Mouse (Mus musculus) myocyte (in vitro differentiated cells): Measurements from ENCODE around the gene Sirpa. TPM values are rescaled to one million over a fixed set of nuclear protein-coding genes. Genes with fewer than 3 reads are reported as not detected.

Experiments used
- H3K27me3 ChIP-seq: one replicate; pipeline ENCODE4 v1.6.1; 2011; ENCODE audit not compliant: control insufficient read depth, insufficient read depth, insufficient read length
- H3K36me3 ChIP-seq: one replicate; pipeline ENCODE4 v1.6.1; 2011; ENCODE audit not compliant: control insufficient read depth, insufficient read depth
- H3K4me2 ChIP-seq: one replicate; pipeline ENCODE4 v1.6.1; 2011; ENCODE audit warnings: low read depth, control low read depth
- H3K4me3 ChIP-seq: one replicate; pipeline ENCODE4 v1.5.1; 2011; ENCODE audit warnings: mild to moderate bottlenecking, control low read depth, moderate library complexity
- H3K79me2 ChIP-seq: one replicate; pipeline ENCODE4 v1.6.1; 2011; ENCODE audit not compliant: control insufficient read depth, insufficient read depth
- H3ac ChIP-seq: one replicate; pipeline ENCODE4 v1.6.1; 2011; ENCODE audit not compliant: control insufficient read depth, insufficient read length
- CEBPB ChIP-seq: IDR thresholded peaks from 2 replicates; pipeline ENCODE4 v1.6.1; 2011; ENCODE audit warnings: mild to moderate bottlenecking, moderate library complexity; ENCODE audit not compliant: poor library complexity, insufficient read depth, severe bottlenecking
- E2F4 ChIP-seq: IDR thresholded peaks from one replicate; pipeline ENCODE4 v1.6.1; 2011; ENCODE audit warnings: mild to moderate bottlenecking, control low read depth, moderate library complexity; ENCODE audit not compliant: insufficient read depth
- MAX ChIP-seq: IDR thresholded peaks from one replicate; pipeline ENCODE4 v1.6.1; 2011; ENCODE audit warnings: low read depth, mild to moderate bottlenecking, control low read depth
- MYOD1 ChIP-seq, 3 experiments: IDR thresholded peaks; one replicate each; pipeline ENCODE4 v1.6.1; 2011; ENCODE audit warnings: control low read depth in 2 of 3, low read depth in 2 of 3, mild to moderate bottlenecking in 2 of 3, moderate library complexity in 1 of 3; ENCODE audit not compliant: insufficient read length in 2 of 3, control insufficient read depth in 1 of 3
- MYOG ChIP-seq, 3 experiments: IDR thresholded peaks; one replicate each; pipeline ENCODE4 v1.6.1; 2011; ENCODE audit warnings: control low read depth in 2 of 3, low read depth in 2 of 3, mild to moderate bottlenecking in 2 of 3; ENCODE audit not compliant: insufficient read length in 2 of 3, control insufficient read depth in 1 of 3, insufficient read depth in 1 of 3
- POLR2A ChIP-seq: IDR thresholded peaks from one replicate; pipeline ENCODE4 v1.6.1; 2011; ENCODE audit warnings: low read depth, mild to moderate bottlenecking, control low read depth, moderate library complexity; ENCODE audit not compliant: insufficient read length
- POLR2AphosphoS2 ChIP-seq: IDR thresholded peaks from one replicate; pipeline ENCODE4 v1.6.1; 2011; ENCODE audit warnings: low read depth, control low read depth; ENCODE audit not compliant: insufficient read length
- REST ChIP-seq: IDR thresholded peaks from one replicate; pipeline ENCODE4 v1.6.1; 2011; ENCODE audit warnings: mild to moderate bottlenecking, control low read depth, moderate library complexity; ENCODE audit not compliant: insufficient read depth, insufficient read length
- SRF ChIP-seq: IDR thresholded peaks from one replicate; pipeline ENCODE4 v1.6.1; 2011; ENCODE audit warnings: low read depth; ENCODE audit not compliant: control insufficient read depth, insufficient read length
- TCF12 ChIP-seq: IDR thresholded peaks from one replicate; pipeline ENCODE4 v1.6.1; 2011; ENCODE audit warnings: mild to moderate bottlenecking, control low read depth; ENCODE audit not compliant: poor library complexity, insufficient read depth, severe bottlenecking
- TCF3 ChIP-seq: IDR thresholded peaks from one replicate; pipeline ENCODE4 v1.6.1; 2011; ENCODE audit warnings: low read depth, control low read depth; ENCODE audit not compliant: insufficient read length
- USF1 ChIP-seq: IDR thresholded peaks from one replicate; pipeline ENCODE4 v1.6.1; 2011; ENCODE audit warnings: low read depth, mild to moderate bottlenecking, control low read depth, moderate library complexity
- polyA plus RNA-seq: library from polyadenylated mRNA; unstranded; fragments of >200 nt; fragmentation: generic; extraction: Trizol; gene quantifications from one replicate; pipeline ENCODE4 v1.2.1, GENCODE M21; 2012; ENCODE audit warnings: missing spikeins

Sirpa gene
- polyA plus RNA-seq, 1 experiment, result 0.53 TPM

DNA sequence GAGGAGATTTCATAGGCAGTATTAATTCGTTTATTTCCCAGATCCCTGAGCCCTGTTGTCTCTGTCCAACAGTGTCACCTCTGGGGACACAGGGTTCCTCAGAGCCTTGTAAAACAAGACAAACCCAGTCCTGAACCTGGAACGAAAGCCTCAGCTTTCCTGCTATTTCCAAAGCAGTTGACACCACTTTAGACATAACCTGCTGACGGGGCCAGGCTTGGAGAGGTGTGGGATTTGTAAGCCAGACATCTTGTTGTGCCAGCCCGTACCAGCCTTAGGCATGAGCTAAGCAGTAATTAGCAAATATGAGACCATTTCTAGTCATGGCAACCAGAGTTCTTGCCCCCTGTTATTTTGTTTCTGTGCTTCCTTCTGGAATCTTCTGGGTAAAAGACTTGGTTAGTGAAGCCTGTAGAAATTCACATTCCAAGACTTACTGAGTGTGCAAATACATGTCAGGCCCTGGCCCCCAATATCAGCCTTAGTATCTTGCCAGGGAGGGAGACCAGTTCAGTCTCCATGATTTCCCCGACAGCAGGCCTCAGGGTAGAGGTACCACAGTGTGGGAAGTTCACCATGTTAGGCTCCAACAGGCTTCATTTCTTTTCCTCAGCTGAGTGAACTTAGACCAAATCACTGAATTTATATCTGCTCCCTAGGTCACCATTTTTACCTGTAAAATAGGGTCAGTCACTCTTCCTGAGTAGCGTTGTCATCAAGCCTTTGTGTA, 36.0 kb downstream of the Sirpa start:
- no peaks in the 10 kb centered on the region for H3K27me3 ChIP-seq
- H3K79me2 ChIP-seq, result no peaks in the 10 kb centered on the region
- H3K4me2 ChIP-seq, result no peak overlapping the region
- no peaks in the 10 kb centered on the region for H3K36me3 ChIP-seq
- no peak overlapping the region for H3K4me3 ChIP-seq
- no peak overlapping the region for H3ac ChIP-seq
- no peak for TF ChIP-seq SRF
- TF ChIP-seq MYOG (IDR thresholded peaks at IDR 0.05; ENCODE audit: control insufficient read depth in 1 of 3, insufficient read depth in 1 of 3, insufficient read length in 2 of 3, low read depth in 2 of 3), result no peak
- TF ChIP-seq TCF12, result no peak
- no peak for TF ChIP-seq REST
- no peak for TF ChIP-seq USF1
- no peak for TF ChIP-seq TCF3
- no peak for TF ChIP-seq POLR2AphosphoS2
- no peak for TF ChIP-seq E2F4
- TF ChIP-seq CEBPB, result no peak
- no peak for TF ChIP-seq MYOD1 (IDR thresholded peaks at IDR 0.05; ENCODE audit: control insufficient read depth in 1 of 3, insufficient read length in 2 of 3, low read depth in 2 of 3)
- no peak for TF ChIP-seq MAX
- TF ChIP-seq POLR2A, result no peak

DNA sequence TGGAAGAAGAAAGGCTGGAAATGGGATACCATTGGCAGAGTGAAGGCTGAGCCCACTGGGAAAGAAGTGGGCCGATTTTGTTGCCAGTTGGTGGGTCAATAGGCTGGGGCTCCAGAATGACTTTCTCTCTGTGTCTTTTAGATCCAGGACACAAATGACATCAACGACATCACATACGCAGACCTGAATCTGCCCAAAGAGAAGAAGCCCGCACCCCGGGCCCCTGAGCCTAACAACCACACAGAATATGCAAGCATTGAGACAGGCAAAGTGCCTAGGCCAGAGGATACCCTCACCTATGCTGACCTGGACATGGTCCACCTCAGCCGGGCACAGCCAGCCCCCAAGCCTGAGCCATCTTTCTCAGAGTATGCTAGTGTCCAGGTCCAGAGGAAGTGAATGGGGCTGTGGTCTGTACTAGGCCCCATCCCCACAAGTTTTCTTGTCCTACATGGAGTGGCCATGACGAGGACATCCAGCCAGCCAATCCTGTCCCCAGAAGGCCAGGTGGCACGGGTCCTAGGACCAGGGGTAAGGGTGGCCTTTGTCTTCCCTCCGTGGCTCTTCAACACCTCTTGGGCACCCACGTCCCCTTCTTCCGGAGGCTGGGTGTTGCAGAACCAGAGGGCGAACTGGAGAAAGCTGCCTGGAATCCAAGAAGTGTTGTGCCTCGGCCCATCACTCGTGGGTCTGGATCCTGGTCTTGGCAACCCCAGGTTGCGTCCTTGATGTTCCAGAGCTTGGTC, 37.3 kb downstream of the Sirpa start:
- no peak overlapping the region for H3K4me2 ChIP-seq
- H3K27me3 ChIP-seq, result no peaks in the 10 kb centered on the region
- H3K79me2 ChIP-seq, result no peaks in the 10 kb centered on the region
- TF ChIP-seq E2F4, result no peak
- no peak for TF ChIP-seq MYOD1 (IDR thresholded peaks at IDR 0.05; ENCODE audit: control insufficient read depth in 1 of 3, insufficient read length in 2 of 3, low read depth in 2 of 3)
- TF ChIP-seq POLR2A, result no peak
- no peak for TF ChIP-seq REST
- no peak for TF ChIP-seq TCF3
- no peak for TF ChIP-seq POLR2AphosphoS2
- H3K36me3 ChIP-seq, result no peaks in the 10 kb centered on the region
- no peak overlapping the region for H3ac ChIP-seq
- no peak overlapping the region for H3K4me3 ChIP-seq

- Histone ChIP-seq H3K4me3 (no peak overlapping the region), H3K4me2 (no peak overlapping the region), H3K27me3 (no peaks in the 10 kb centered on the region), H3K79me2 (no peaks in the 10 kb centered on the region), H3K36me3 (no peaks in the 10 kb centered on the region), H3ac (no peak overlapping the region)
- no peak for TF ChIP-seq USF1
- no peak for TF ChIP-seq POLR2A
- no peak for TF ChIP-seq MYOG (IDR thresholded peaks at IDR 0.05; ENCODE audit: control insufficient read depth in 1 of 3, insufficient read depth in 1 of 3, insufficient read length in 2 of 3, low read depth in 2 of 3)
- TF ChIP-seq TCF3, result no peak
- TF ChIP-seq REST, result no peak
- TF ChIP-seq CEBPB, result no peak
- TF ChIP-seq TCF12, result no peak
- TF ChIP-seq MYOD1 (IDR thresholded peaks at IDR 0.05; ENCODE audit: control insufficient read depth in 1 of 3, insufficient read length in 2 of 3, low read depth in 2 of 3), result no peak
- TF ChIP-seq SRF, result no peak
- no peak for TF ChIP-seq POLR2AphosphoS2
- no peak for TF ChIP-seq MAX
- TF ChIP-seq E2F4, result no peak
These were observed 37.9 kb downstream of the Sirpa start for GRCm38 (mm10) chr2:129630532-129630886.

- no peaks in the 10 kb centered on the region for H3K79me2 ChIP-seq
- no peaks in the 10 kb centered on the region for H3K36me3 ChIP-seq
- TF ChIP-seq POLR2A (no peak), CEBPB (no peak), POLR2AphosphoS2 (no peak), E2F4 (no peak), SRF (no peak), TCF3 (no peak), USF1 (no peak), MYOG (IDR thresholded peaks at IDR 0.05; ENCODE audit: control insufficient read depth in 1 of 3, insufficient read depth in 1 of 3, insufficient read length in 2 of 3, low read depth in 2 of 3) (no peak), MAX (no peak), MYOD1 (IDR thresholded peaks at IDR 0.05; ENCODE audit: control insufficient read depth in 1 of 3, insufficient read length in 2 of 3, low read depth in 2 of 3) (no peak), TCF12 (no peak), REST (no peak)
- no peak overlapping the region for H3K4me3 ChIP-seq
- no peaks in the 10 kb centered on the region for H3K27me3 ChIP-seq
- no peak overlapping the region for H3ac ChIP-seq
- no peak overlapping the region for H3K4me2 ChIP-seq
These were observed 38.5 kb downstream of the Sirpa start for GRCm38 (mm10) chr2:129630978-129631660.
